Mouse (Mus musculus) spleen, adult 12 weeks (tissue): ENCODE data around the gene Olfr819.
"Not testable (repeated sequence)": the region's sequence is repeated elsewhere in the genome, so short reads cannot be mapped to it uniquely, and the experiment has no call there.

Experiments
- DNase-seq: peaks from one replicate; pipeline ENCODE4 v3.0.0; 2022; ENCODE audit warnings: low spot score

The Olfr819 gene

DNA sequence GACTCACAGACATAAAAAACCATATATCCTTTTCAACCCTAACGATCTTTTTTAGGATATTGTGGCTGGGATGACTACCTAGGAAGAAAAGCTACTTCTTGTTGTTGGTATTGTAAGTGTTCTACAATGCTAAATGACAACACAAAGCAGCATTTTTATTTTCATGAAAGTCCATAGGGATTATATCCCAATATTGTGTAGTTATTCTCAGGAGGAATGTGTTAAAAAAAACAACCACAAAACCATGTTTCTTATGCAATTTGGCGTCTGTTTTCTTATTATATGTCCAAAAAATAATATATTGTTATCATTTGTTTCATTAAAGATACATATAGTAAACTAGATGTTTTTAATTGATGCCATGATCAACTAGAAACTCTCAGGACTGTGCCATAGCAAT, at the start of gene Olfr819:
Gene Olfr819 (minus strand): TSS at position 101 of the 400 bp plus-strand sequence.
- DNase-seq: not testable (repeated sequence)

GRCm38 (mm10) chr10:130012321-130012720, 45.3 kb upstream of the Olfr819 start, which contains the start of gene Olfr820:
TSS of gene Olfr820 (plus strand) at chr10:130012621.
- DNase-seq: no peak

- not testable (repeated sequence) for DNase-seq
These were observed 38.3 kb upstream of the Olfr819 start for GRCm38 (mm10) chr10:130005366-130005765.

DNA sequence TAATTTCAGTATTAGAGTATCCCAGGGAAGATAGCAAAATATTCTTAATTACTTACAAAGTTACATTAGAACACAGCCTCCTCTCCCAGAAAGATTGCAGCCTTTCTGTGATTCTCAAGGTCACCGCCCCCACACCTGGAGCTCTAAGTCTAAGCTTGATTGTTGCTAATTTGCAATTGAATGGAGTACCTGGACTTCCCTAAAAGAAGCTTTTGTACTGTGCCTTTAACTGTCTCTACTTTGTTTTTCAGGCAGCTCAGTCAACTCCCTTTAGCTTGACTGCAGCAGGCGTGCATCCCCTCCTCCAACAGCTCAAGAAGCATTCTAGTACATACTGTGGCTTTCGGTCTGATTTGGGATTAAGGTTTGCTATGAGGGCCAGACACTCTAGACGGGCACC, 37.0 kb upstream of the Olfr819 start:
- not testable (repeated sequence) for DNase-seq

- not testable (repeated sequence) for DNase-seq
These were observed 17.9 kb upstream of the Olfr819 start, which contains the start of gene Gm10310 for GRCm38 (mm10) chr10:129984962-129985361. TSS of gene Gm10310 (minus strand) at chr10:129985062.

DNA sequence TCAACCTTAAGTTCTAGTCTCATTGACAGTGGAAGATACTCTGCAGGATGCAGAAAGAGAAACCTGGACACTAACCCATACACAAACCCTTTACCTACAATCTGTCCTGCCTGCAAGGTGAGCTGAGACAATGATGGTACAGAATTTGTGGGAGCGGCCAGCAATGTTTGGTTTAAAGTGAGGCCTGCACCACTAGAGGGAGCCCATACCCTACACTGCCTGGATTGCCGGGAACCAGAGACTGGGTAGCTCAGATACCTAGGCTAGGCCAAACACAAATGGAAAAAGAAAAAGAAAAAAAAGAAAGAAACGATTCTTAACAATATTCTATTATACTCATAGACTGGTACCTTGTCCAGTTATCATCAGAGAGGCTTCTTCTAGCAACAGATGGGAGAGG, 14.8 kb upstream of the Olfr819 start:
- not testable (repeated sequence) for DNase-seq

GRCm38 (mm10) chr10:129976040-129976439, 9.0 kb upstream of the Olfr819 start, which contains the start of gene Olfr247:
TSS of gene Olfr247 (minus strand) at chr10:129976140.
- not testable (repeated sequence) for DNase-seq

- not testable (repeated sequence) for DNase-seq
These were observed 5.9 kb upstream of the Olfr819 start for GRCm38 (mm10) chr10:129972994-129973393.

DNA sequence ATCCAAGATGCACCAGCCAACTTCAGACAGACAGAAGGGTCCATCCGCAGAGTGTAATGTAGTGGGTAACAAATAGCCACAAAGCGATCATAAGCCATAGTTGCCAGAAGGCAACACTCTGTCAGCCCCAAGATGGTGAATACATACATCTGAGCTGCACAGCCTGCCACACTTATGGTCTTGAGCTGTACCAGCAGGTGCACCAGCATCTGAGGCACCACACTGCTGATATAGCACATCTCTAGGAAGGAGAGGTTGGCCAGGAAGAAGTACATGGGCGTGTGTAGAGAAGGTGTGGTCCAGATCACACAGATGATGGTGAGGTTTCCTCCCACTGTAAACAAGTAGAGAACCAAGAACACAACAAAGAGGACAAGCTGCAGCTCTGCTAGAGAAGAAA, 834 bp downstream of the Olfr819 start:
- DNase-seq: not testable (repeated sequence)

DNA sequence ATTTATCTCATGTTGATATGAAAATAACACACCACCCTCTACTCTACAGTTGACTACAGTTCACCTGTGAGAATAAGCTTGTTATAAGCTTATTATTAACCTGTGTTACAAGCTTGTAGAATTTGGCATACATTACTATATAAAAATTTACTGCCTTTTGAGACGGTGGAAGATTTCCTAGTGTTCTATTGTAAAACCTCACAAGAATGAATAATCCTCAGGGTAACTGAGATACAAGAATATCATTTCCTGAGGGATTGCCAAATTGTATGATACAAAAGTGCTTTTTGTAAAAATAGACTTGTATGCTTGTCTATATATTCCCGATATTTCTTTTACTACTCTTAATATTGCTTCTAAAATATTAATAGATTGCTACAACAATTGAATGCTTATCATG, 18.1 kb downstream of the Olfr819 start, which contains the start of gene Olfr818:
Gene Olfr818 (minus strand): TSS at position 101 of the 400 bp plus-strand sequence.
- DNase-seq: no peak

GRCm38 (mm10) chr10:129915497-129915896, 51.6 kb downstream of the Olfr819 start, which contains the start of gene Olfr816:
TSS of gene Olfr816 (minus strand) at chr10:129915597.
- no peak for DNase-seq
